Mouse (Mus musculus) inflammation-experienced regulatory T-cells, adult 6 months (primary cell): Measurements from ENCODE around the gene Inpp5f. TPM values are rescaled to one million over a fixed set of nuclear protein-coding genes. Genes with fewer than 3 reads are reported as not detected.
"Not testable (repeated sequence)": the region's sequence is repeated elsewhere in the genome, so short reads cannot be mapped to it uniquely, and the experiment has no call there.

Source experiments
- ATAC-seq: one replicate; pipeline ENCODE4 v1.8.0; 2017
- polyA plus RNA-seq, 3 experiments: library from polyadenylated mRNA; unstranded; fragments of 100-300 nt; shearing (Covaris generic); gene quantifications; one replicate each; pipeline ENCODE4 v1.2.1; 2017

Gene Inpp5f
- polyA plus RNA-seq, result 10 to 100 TPM; 25.9 to 56.5 (median 44.2) TPM

GRCm38 (mm10) chr7:128610897-128611798, at the start of gene Inpp5f:
TSS of gene Inpp5f (plus strand) at chr7:128611328.
- peak; percentile 100 for ATAC-seq

GRCm38 (mm10) chr7:128563373-128563772, 47.8 kb upstream of the Inpp5f start:
- no peak for ATAC-seq

GRCm38 (mm10) chr7:128566311-128566710, 44.8 kb upstream of the Inpp5f start:
- ATAC-seq, result no peak

- no peak for ATAC-seq
Measured at GRCm38 (mm10) chr7:128567561-128568244, 43.4 kb upstream of the Inpp5f start.

- not testable (repeated sequence) for ATAC-seq
Measured at GRCm38 (mm10) chr7:128569429-128569828, 41.7 kb upstream of the Inpp5f start.

- no peak for ATAC-seq
Measured at GRCm38 (mm10) chr7:128569987-128570656, 41.0 kb upstream of the Inpp5f start.

- not testable (repeated sequence) for ATAC-seq
Measured at GRCm38 (mm10) chr7:128570657-128571056, 40.5 kb upstream of the Inpp5f start.

GRCm38 (mm10) chr7:128572030-128572429, 39.1 kb upstream of the Inpp5f start:
- ATAC-seq, result no peak

- ATAC-seq, result no peak
Measured at GRCm38 (mm10) chr7:128575211-128575610, 35.9 kb upstream of the Inpp5f start.

- ATAC-seq, result no peak
Measured at GRCm38 (mm10) chr7:128575794-128576193, 35.3 kb upstream of the Inpp5f start.

- no peak for ATAC-seq
Measured at GRCm38 (mm10) chr7:128577607-128578006, 33.5 kb upstream of the Inpp5f start.

- ATAC-seq, result peak; percentile 72
Measured at GRCm38 (mm10) chr7:128578199-128578945, 32.8 kb upstream of the Inpp5f start.

GRCm38 (mm10) chr7:128579381-128579780, 31.7 kb upstream of the Inpp5f start:
- ATAC-seq, result no peak

- no peak for ATAC-seq
Measured at GRCm38 (mm10) chr7:128580318-128580717, 30.8 kb upstream of the Inpp5f start.

GRCm38 (mm10) chr7:128581864-128582484, 29.2 kb upstream of the Inpp5f start:
- no peak for ATAC-seq

GRCm38 (mm10) chr7:128583213-128583948, 27.7 kb upstream of the Inpp5f start:
- ATAC-seq, result no peak

- ATAC-seq, result no peak
Measured at GRCm38 (mm10) chr7:128587334-128587933, 23.7 kb upstream of the Inpp5f start.

GRCm38 (mm10) chr7:128591345-128592084, 19.6 kb upstream of the Inpp5f start:
- ATAC-seq, result no peak

- ATAC-seq, result no peak
Measured at GRCm38 (mm10) chr7:128592118-128592935, 18.8 kb upstream of the Inpp5f start.
